Mouse (Mus musculus) liver, embryonic 14.5 days (tissue): ENCODE results near the gene Rap1gap2. TPM values are rescaled to one million over a fixed set of nuclear protein-coding genes. Genes with fewer than 3 reads are reported as not detected.

Experiments used
- ATAC-seq: fragments of 200-750 bp; cut with Nextera tagmentation; 2 replicates; pipeline ENCODE4 v1.8.0; 2017; ENCODE audit warnings: moderate number of reproducible peaks, mild to moderate bottlenecking, moderate library complexity; ENCODE audit not compliant: insufficient read depth
- DNase-seq, 3 experiments: peaks; one replicate each; pipeline ENCODE4 v3.0.0-alpha.2; 2012 to 2013; ENCODE audit warnings: low read depth in 3 of 3, low spot score in 3 of 3
- H3K27ac ChIP-seq: fragments of 300-500 bp; sonication (generic); 2 replicates; pipeline ENCODE4 v1.5.1; 2014; ENCODE audit warnings: moderate library complexity, mild to moderate bottlenecking, control low read depth, inconsistent platforms
- H3K27me3 ChIP-seq: fragments of 300-500 bp; sonication (generic); 2 replicates; pipeline ENCODE4 v1.6.1; 2014; ENCODE audit warnings: mild to moderate bottlenecking, low read length, moderate library complexity; ENCODE audit not compliant: control insufficient read depth, insufficient read depth
- H3K36me3 ChIP-seq: fragments of 300-500 bp; sonication (generic); replicated peaks from 2 replicates; pipeline ENCODE4 v1.6.1; 2014; ENCODE audit warnings: low read depth; ENCODE audit not compliant: control insufficient read depth, insufficient read depth
- H3K4me1 ChIP-seq, 2 experiments: fragments of 200-500 bp in 1 of 2; fragments of 300-500 bp in 1 of 2; sonication (generic) in 1 of 2; replicated peaks; 2 replicates each; pipeline ENCODE4 v1.6.1; 2012 to 2014; ENCODE audit warnings: antibody characterized with exemption in 1 of 2, inconsistent platforms in 1 of 2, low read length in 1 of 2; ENCODE audit not compliant: control insufficient read depth in 2 of 2, insufficient read depth in 2 of 2
- H3K4me2 ChIP-seq: fragments of 300-500 bp; sonication (generic); 2 replicates; pipeline ENCODE4 v1.6.1; 2014; ENCODE audit warnings: low read depth, mild to moderate bottlenecking, control low read depth, moderate library complexity
- H3K4me3 ChIP-seq, 2 experiments: fragments of 200-500 bp in 1 of 2; fragments of 300-500 bp in 1 of 2; sonication (generic) in 1 of 2; 2 replicates each; pipeline ENCODE4 v1.5.1; 2012 to 2014; ENCODE audit warnings: low read depth in 2 of 2, low read length in 2 of 2, mild to moderate bottlenecking in 2 of 2, control low read depth in 1 of 2, inconsistent platforms in 1 of 2, moderate library complexity in 1 of 2; ENCODE audit not compliant: insufficient read depth in 1 of 2
- H3K9ac ChIP-seq: fragments of 300-500 bp; sonication (generic); replicated peaks from 2 replicates; pipeline ENCODE4 v1.6.1; 2014; ENCODE audit warnings: mild to moderate bottlenecking, control low read depth, moderate library complexity
- H3K9me3 ChIP-seq: fragments of 300-500 bp; sonication (generic); 2 replicates; pipeline ENCODE4 v1.6.1; 2016; ENCODE audit warnings: low read length, mixed read lengths; ENCODE audit not compliant: control insufficient read depth
- CTCF ChIP-seq: IDR thresholded peaks from 2 replicates; pipeline ENCODE4 v1.5.1; 2016; ENCODE audit warnings: antibody characterized with exemption, low read depth, control low read depth
- EP300 ChIP-seq: IDR thresholded peaks from 2 replicates; pipeline ENCODE4 v1.6.1; 2016; ENCODE audit warnings: antibody characterized with exemption, low read depth
- whole genome bisulfite sequencing: fragments of 180-500 bp; shearing (Covaris S2); extraction: QIAGEN DNeasy Blood & Tissue Kit; methylation state at CpG from one replicate; pipeline ENCODE4 v1.1.7; 2014; ENCODE audit not compliant: insufficient replicate concordance; 5-methylcytosine and 5-hydroxymethylcytosine counted together
- polyA plus RNA-seq, 2 experiments: library from polyadenylated mRNA; depleted of rRNA in 1 of 2; stranded (reverse) in 1 of 2; unstranded in 1 of 2; fragments of >200 nt; fragmentation: Nextera tagmentation in 1 of 2; extraction: Ambion mirVana in 1 of 2; gene quantifications; 2 replicates each; pipeline versions ENCODE4 v1.2.1 to v1.2.3; 2012 to 2014

The Rap1gap2 gene
- polyA plus RNA-seq, 2 experiments, result 0.56 to 0.98 TPM

DNA sequence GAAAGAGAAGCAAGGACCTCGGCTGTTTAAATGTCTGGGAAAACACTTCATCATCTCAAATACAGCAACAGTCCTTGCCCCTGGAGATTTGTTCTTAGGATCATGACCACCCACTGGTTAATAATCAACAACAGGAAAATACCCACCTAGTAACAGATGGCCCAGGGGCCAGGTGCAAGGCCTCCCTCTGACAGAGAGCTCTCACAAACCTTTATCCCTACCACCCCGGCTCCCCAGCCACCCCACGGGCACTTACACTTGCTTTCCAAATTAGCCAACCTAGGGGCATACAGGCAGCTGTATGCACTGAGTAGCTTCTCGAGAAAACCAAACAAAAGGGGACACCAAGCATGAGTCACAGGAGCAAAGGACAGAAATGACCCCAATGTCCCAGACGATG lies 121.5 kb downstream of the Rap1gap2 start:
- TF ChIP-seq CTCF, result no peak
- no peak for TF ChIP-seq EP300
- Histone ChIP-seq H3K36me3 (no peaks in the 10 kb centered on the region), H3K27me3 (no peaks in the 10 kb centered on the region), H3K9ac (no peak overlapping the region), H3K4me3 (no peak overlapping the region), H3K9me3 (no peaks in the 10 kb centered on the region), H3K4me1 (peaks cover 0 to 12% of the 10 kb centered on the region in 2 experiments; a peak in 2 of 4 replicates), H3K4me2 (no peak overlapping the region), H3K27ac (no peak overlapping the region)
- 56% methylated on average over 5 of the region's 5 CpGs for WGBS
- ATAC-seq (no peak), DNase-seq (no peak)

DNA sequence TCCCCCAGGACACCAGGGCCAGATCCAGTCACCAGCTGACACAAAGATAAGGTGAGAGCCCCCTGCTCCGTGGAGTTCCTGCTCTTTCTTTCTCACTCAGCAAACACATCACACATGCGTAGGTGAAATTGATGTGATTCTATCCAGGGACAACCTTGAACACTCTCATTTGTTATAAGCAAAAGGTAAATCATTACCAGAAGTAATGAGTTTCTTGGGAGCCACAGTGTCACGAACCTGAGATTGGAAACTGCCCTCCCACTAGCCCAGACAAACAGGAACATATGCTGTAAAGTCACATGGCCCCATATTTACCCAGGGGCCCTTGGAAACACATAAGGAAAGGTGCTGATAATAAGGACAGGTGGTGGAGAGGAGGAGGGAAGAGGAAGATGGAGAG lies 122.8 kb downstream of the Rap1gap2 start:
- 31% methylated on average over 3 of the region's 3 CpGs for WGBS
- Histone ChIP-seq H3K27ac (no peak overlapping the region), H3K4me1 (peaks cover 0 to 7% of the 10 kb centered on the region in 2 experiments; a peak in 2 of 4 replicates), H3K9me3 (no peaks in the 10 kb centered on the region), H3K4me3 (no peak overlapping the region), H3K27me3 (no peaks in the 10 kb centered on the region), H3K4me2 (no peak overlapping the region), H3K36me3 (no peaks in the 10 kb centered on the region), H3K9ac (no peak overlapping the region)
- DNase-seq, result no peak
- no peak for TF ChIP-seq CTCF
- no peak for TF ChIP-seq EP300
- no peak for ATAC-seq

DNA sequence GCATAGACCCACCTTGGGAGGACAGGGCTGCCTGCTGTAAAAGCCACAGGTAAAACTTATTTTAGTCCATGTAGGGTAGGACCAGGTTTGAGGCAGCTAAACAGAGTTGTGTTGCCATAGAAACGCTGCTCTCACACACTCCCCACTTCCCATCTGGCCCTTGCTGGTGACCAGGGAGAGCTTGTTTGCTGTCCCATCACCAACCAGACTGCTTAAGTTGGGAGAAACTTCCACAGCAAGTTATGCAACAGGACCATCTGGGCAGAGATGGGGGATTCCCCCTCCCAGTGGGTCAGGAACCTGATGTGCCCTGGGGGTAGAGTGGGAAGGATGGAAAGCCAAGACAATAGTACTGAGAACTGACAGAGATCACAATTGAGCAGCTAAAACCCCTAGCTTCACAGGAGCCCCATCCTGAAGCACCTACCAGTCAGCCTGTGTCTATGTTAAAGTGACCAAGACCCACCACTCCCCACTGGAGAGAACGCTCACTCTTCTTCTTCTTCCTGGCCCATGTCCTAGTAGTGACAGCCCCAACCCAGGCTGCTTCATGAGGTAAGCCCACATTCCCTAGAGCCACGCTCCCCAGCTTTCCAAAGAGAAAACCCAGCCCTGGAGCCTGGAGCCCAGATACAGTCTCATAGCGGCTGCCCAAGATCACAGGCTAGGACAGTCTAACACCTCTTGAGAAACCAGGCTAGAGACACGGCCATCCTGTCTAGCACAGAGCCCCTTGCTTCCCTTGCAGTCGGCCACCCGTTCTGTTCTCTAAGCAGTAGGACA lies 125.1 kb downstream of the Rap1gap2 start:
- H3K9me3 ChIP-seq, result no peaks in the 10 kb centered on the region
- no peak overlapping the region for H3K4me3 ChIP-seq
- H3K27me3 ChIP-seq, result no peaks in the 10 kb centered on the region
- H3K4me2 ChIP-seq, result no peak overlapping the region
- ATAC-seq, result no peak
- WGBS, result 57% methylated on average over 7 of the region's 7 CpGs
- DNase-seq, result no peak
- no peak overlapping the region for H3K27ac ChIP-seq
- H3K9ac ChIP-seq, result no peak overlapping the region
- TF ChIP-seq CTCF (no peak), EP300 (no peak)
- H3K4me1 ChIP-seq, result 0 out of 4 replicates have a peak, but pooled peaks cover 0 to 5% of the 10 kb centered on the region in 2 experiments
- H3K36me3 ChIP-seq, result no peaks in the 10 kb centered on the region

DNA sequence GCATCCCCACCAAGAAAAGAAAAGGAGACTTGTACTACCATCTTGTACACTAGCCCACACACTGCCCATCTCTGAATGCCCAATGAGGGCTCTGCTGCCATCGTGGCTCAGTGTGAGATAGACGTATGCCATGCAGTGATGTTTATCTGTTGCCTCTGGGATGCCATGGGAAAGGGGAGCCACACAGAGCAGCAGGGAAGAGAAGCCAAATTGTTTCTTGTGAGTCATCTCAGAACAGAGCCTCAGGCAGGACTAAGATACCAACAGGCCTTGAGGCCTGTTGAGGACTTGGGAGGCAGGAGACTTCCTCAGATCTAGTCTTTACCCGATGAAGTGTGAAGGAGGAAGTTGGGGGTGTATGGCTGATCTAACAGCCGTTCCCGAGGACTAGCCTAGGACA lies 126.8 kb downstream of the Rap1gap2 start:
- H3K27me3 ChIP-seq, result no peaks in the 10 kb centered on the region
- ATAC-seq, result no peak
- no peaks in the 10 kb centered on the region for H3K9me3 ChIP-seq
- H3K4me2 ChIP-seq, result no peak overlapping the region
- 35% methylated on average over 5 of the region's 5 CpGs for whole genome bisulfite sequencing
- DNase-seq, result no peak
- 0 out of 4 replicates have a peak, but pooled peaks cover 0 to 5% of the 10 kb centered on the region in 2 experiments for H3K4me1 ChIP-seq
- H3K27ac ChIP-seq, result no peak overlapping the region
- H3K9ac ChIP-seq, result no peak overlapping the region
- no peaks in the 10 kb centered on the region for H3K36me3 ChIP-seq
- TF ChIP-seq CTCF, result no peak
- no peak for TF ChIP-seq EP300
- no peak overlapping the region for H3K4me3 ChIP-seq

DNA sequence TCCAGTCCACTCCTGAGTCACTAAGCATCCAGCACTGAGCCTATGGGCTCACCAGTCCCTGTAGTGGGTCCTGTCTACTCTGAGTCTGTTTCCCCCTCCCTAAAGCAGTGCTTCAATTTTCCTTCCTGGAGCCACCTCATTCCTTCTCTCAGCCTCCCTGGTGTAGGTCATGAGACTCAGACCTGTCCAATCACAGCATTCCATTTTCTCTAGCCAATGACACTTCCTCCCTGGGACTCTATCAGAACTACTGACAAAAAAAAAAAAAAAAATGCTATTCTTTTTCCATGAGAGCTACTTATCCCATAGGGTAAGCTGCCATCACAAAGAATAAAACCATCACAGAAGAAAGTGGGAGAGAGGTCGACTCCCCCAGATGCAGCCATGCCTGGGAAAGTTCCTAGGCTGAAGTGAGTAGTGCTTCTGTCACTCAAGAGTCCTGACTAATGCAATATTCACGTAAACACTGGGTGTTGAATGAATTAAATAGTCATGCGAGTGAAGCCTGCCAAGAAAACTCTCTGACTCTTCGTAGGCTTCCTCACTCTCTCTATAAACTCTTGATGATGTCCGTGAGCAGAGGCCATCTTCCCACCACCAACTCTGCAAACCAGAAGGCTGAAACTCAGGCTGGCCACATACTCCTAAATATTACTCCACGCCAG lies 127.4 kb downstream of the Rap1gap2 start:
- 59% methylated on average over 6 of the region's 6 CpGs for WGBS
- no peaks in the 10 kb centered on the region for H3K36me3 ChIP-seq
- TF ChIP-seq CTCF (no peak), EP300 (no peak)
- H3K4me3 ChIP-seq, result no peak overlapping the region
- H3K4me1 ChIP-seq, result 0 out of 4 replicates have a peak, but pooled peaks cover 0 to 5% of the 10 kb centered on the region in 2 experiments
- ATAC-seq (no peak), DNase-seq (no peak)
- no peak overlapping the region for H3K4me2 ChIP-seq
- H3K9me3 ChIP-seq, result no peaks in the 10 kb centered on the region
- H3K27me3 ChIP-seq, result no peaks in the 10 kb centered on the region
- no peak overlapping the region for H3K27ac ChIP-seq
- H3K9ac ChIP-seq, result no peak overlapping the region
